Comparison of ENCODE assay signal across 24 mouse cellular contexts in the genomic region with DNA sequence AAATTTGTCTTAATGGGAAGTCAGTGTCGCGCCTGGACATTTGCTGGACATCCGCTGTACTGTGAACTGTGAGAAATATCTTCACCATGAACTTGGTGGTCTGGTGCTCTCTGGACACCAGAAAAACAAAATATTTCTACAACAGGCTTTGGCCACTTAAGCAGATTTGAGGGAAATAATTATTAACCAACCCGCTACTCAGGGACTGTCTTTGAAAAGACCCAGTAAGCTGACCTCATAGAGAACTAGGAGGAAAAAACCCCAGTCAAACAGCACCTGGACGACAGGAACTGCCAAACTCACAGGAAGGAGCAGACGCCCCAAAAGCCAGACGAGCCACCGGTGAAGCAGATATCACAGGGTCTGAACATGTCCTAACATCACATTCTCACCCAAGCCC. TPM values are rescaled to one million over a fixed set of nuclear protein-coding genes. Genes with fewer than 3 reads are reported as not detected.
DNase-seq lines count a peak whose midpoint lies in the region; ATAC-seq and TF ChIP-seq lines count a peak whose summit lies in the region.
"Had no signal": no experiment of that assay in that cellular context is flagged by ENCODE, and none has a peak within 500 bp of the region (broad histone marks: within the 10 kb centered on the region; RNA-seq: fewer than 3 reads in every experiment).

No protein-coding gene starts in this region.

- no peaks in the 10 kb centered on the region for H3K36me3 ChIP-seq in forebrain, embryonic 11.5 days (ENCODE audit: control insufficient read depth, insufficient read depth, low read length)
- no peaks in the 10 kb centered on the region for H3K36me3 ChIP-seq in forebrain, embryonic 13.5 days (ENCODE audit: poor library complexity, severe bottlenecking)
- H3K36me3 ChIP-seq in lung, embryonic 15.5 days: no peaks in the 10 kb centered on the region
- no peaks in the 10 kb centered on the region for H3K36me3 ChIP-seq in lung, postnatal 0 days (ENCODE audit: insufficient read depth, low read length)
- H3K36me3 ChIP-seq: embryonic facial prominence, embryonic 12.5 days; embryonic facial prominence, embryonic 15.5 days; forebrain, embryonic 12.5 days; heart, embryonic 10.5 days; heart, embryonic 13.5 days; hindbrain, embryonic 13.5 days; intestine, embryonic 15.5 days had no signal

- no peak for TF ChIP-seq CTCF in lung, postnatal 0 days (IDR thresholded peaks at IDR 0.05)

- H3K4me1 ChIP-seq in forebrain, embryonic 11.5 days (replicated peaks; ENCODE audit: control insufficient read depth, insufficient read depth, low read length): peaks cover 3% of the 10 kb centered on the region; the same call in 1 of the 2 replicates
- H3K4me1 ChIP-seq in forebrain, embryonic 13.5 days: peaks cover 9% of the 10 kb centered on the region
- H3K4me1 ChIP-seq in lung, embryonic 15.5 days: peaks cover 51% of the 10 kb centered on the region
- H3K4me1 ChIP-seq in lung, postnatal 0 days (ENCODE audit: insufficient read depth, low read depth, low read length): peaks cover 7% of the 10 kb centered on the region; the same call in 1 of the 2 replicates

- 91% methylated on average over 8 of the region's 8 CpGs for WGBS in forebrain, embryonic 11.5 days
- 90% methylated on average over 8 of the region's 8 CpGs for WGBS in forebrain, embryonic 13.5 days
- WGBS in lung, embryonic 15.5 days: 50% methylated on average over 8 of the region's 8 CpGs
- WGBS in lung, postnatal 0 days: 40% methylated on average over 8 of the region's 8 CpGs

- no peak for TF ChIP-seq EP300 in lung, postnatal 0 days (IDR thresholded peaks at IDR 0.05)

- H3K4me2 ChIP-seq in forebrain, embryonic 11.5 days (ENCODE audit: low read depth, low read length, severe bottlenecking): no peak overlapping the region
- H3K4me2 ChIP-seq in forebrain, embryonic 13.5 days: no peak overlapping the region
- H3K4me2 ChIP-seq in lung, embryonic 15.5 days: 0 out of 2 replicates have a peak overlapping the region, but pooled peaks have one; percentile 5
- H3K4me2 ChIP-seq in lung, postnatal 0 days (replicated peaks; ENCODE audit: low read depth, low read length): no peak overlapping the region
- H3K4me2 ChIP-seq: embryonic facial prominence, embryonic 12.5 days; embryonic facial prominence, embryonic 15.5 days; forebrain, embryonic 12.5 days; hindbrain, embryonic 13.5 days; intestine, embryonic 15.5 days had no signal

- no peaks in the 10 kb centered on the region for H3K27me3 ChIP-seq in forebrain, embryonic 11.5 days (ENCODE audit: control insufficient read depth, insufficient read depth, low read length)
- H3K27me3 ChIP-seq in forebrain, embryonic 13.5 days: no peaks in the 10 kb centered on the region
- no peaks in the 10 kb centered on the region for H3K27me3 ChIP-seq in lung, embryonic 15.5 days
- H3K27me3 ChIP-seq in lung, postnatal 0 days (replicated peaks; ENCODE audit: insufficient read depth, low read length): no peaks in the 10 kb centered on the region
- H3K27me3 ChIP-seq: embryonic facial prominence, embryonic 12.5 days; embryonic facial prominence, embryonic 15.5 days; forebrain, embryonic 12.5 days; heart, embryonic 13.5 days; hindbrain, embryonic 13.5 days; intestine, embryonic 15.5 days had no signal

- H3K9ac ChIP-seq in forebrain, embryonic 11.5 days (ENCODE audit: low read length): no peak overlapping the region
- no peak overlapping the region for H3K9ac ChIP-seq in forebrain, embryonic 13.5 days
- H3K9ac ChIP-seq in lung, embryonic 15.5 days: no peak overlapping the region
- H3K9ac ChIP-seq in lung, postnatal 0 days (replicated peaks; ENCODE audit: low read depth): no peak overlapping the region
- H3K9ac ChIP-seq: embryonic facial prominence, embryonic 12.5 days; embryonic facial prominence, embryonic 15.5 days; forebrain, embryonic 12.5 days; heart, embryonic 13.5 days; hindbrain, embryonic 13.5 days; intestine, embryonic 15.5 days had no signal

- ATAC-seq in forebrain, embryonic 11.5 days (replicated peaks; ENCODE audit: low FRiP score): no peak
- no peak for ATAC-seq in forebrain, embryonic 13.5 days
- ATAC-seq in lung, embryonic 15.5 days (ENCODE audit: borderline replicate concordance, extremely low read depth, low FRiP score, low TSS enrichment): no peak
- no peak for ATAC-seq in lung, postnatal 0 days
- ATAC-seq: forebrain, embryonic 16.5 days; hindbrain, embryonic 16.5 days had no signal

- H3K27ac ChIP-seq in forebrain, embryonic 11.5 days (ENCODE audit: low read depth, low read length): no peak overlapping the region
- H3K27ac ChIP-seq in forebrain, embryonic 13.5 days: no peak overlapping the region
- H3K27ac ChIP-seq in lung, embryonic 15.5 days: no peak overlapping the region
- H3K27ac ChIP-seq in lung, postnatal 0 days (ENCODE audit: low read length): no peak overlapping the region
- H3K27ac ChIP-seq: embryonic facial prominence, embryonic 12.5 days; embryonic facial prominence, embryonic 15.5 days; forebrain, embryonic 12.5 days; heart, embryonic 10.5 days; heart, embryonic 13.5 days; hindbrain, embryonic 13.5 days; intestine, embryonic 15.5 days had no signal

- peak; percentile 19 for DNase-seq in forebrain, embryonic 11.5 days (ENCODE audit: low spot score)
- peak; percentile 29 for DNase-seq in kidney, adult 18-20 months
- DNase-seq in kidney, postnatal 14 days: no peak
- DNase-seq in lung, postnatal 0 days (ENCODE audit: low spot score): no peak
- DNase-seq: adrenal gland, postnatal 10 days; adrenal gland, postnatal 36 days; cerebellum, adult 11 months; cerebellum, adult 2 months; cerebellum, adult 9-11 months; cerebellum, postnatal 25 days; gastrocnemius, postnatal 14 days; heart, adult 18-20 months; heart, postnatal 14 days had no signal

- no peak overlapping the region for H3K4me3 ChIP-seq in forebrain, embryonic 11.5 days (ENCODE audit: low read depth, low read length)
- H3K4me3 ChIP-seq in forebrain, embryonic 13.5 days: no peak overlapping the region
- no peak overlapping the region for H3K4me3 ChIP-seq in lung, embryonic 15.5 days
- H3K4me3 ChIP-seq in lung, postnatal 0 days (ENCODE audit: low read depth, low read length): no peak overlapping the region
- H3K4me3 ChIP-seq: embryonic facial prominence, embryonic 12.5 days; embryonic facial prominence, embryonic 15.5 days; forebrain, embryonic 12.5 days; heart, embryonic 10.5 days; heart, embryonic 13.5 days; hindbrain, embryonic 13.5 days; intestine, embryonic 15.5 days had no signal

- H3K9me3 ChIP-seq in forebrain, embryonic 11.5 days (ENCODE audit: control insufficient read depth, low read length): no peaks in the 10 kb centered on the region
- H3K9me3 ChIP-seq in forebrain, embryonic 13.5 days (replicated peaks): no peaks in the 10 kb centered on the region
- H3K9me3 ChIP-seq in lung, embryonic 15.5 days: no peaks in the 10 kb centered on the region
- no peaks in the 10 kb centered on the region for H3K9me3 ChIP-seq in lung, postnatal 0 days (ENCODE audit: low read length)
- H3K9me3 ChIP-seq: embryonic facial prominence, embryonic 12.5 days; embryonic facial prominence, embryonic 15.5 days; forebrain, embryonic 12.5 days; heart, embryonic 10.5 days; hindbrain, embryonic 13.5 days; intestine, embryonic 15.5 days had no signal

RNA-seq across cellular contexts. Expression of a gene that starts 18.2 kb away (rescaled TPM):
- 35.1 and 35.3 TPM in 2 replicates for polyA plus RNA-seq in forebrain, embryonic 11.5 days (2014; fragmentation: Nextera tagmentation; extraction: Ambion mirVana)
- 63.0 and 64.3 TPM in 2 replicates for polyA plus RNA-seq in forebrain, embryonic 13.5 days (2015; fragmentation: Nextera tagmentation; extraction: Ambion mirVana)
- polyA plus RNA-seq in lung, embryonic 15.5 days (2015; fragmentation: Nextera tagmentation; extraction: Ambion mirVana): 44.0 and 49.8 TPM in 2 replicates
- polyA plus RNA-seq in lung, postnatal 0 days (2015; fragmentation: Nextera tagmentation; extraction: Ambion mirVana): 48.9 and 50.4 TPM in 2 replicates

Comparison
In these comparisons a context has a peak if more than half of its experiments do, and no peak if none do; other contexts are left out.
1. DNase-seq: peak in forebrain, embryonic 11.5 days (single experiment) and kidney, adult 18-20 months (single experiment); none in kidney, postnatal 14 days (single experiment) and lung, postnatal 0 days (single experiment).